In the genomic region with DNA sequence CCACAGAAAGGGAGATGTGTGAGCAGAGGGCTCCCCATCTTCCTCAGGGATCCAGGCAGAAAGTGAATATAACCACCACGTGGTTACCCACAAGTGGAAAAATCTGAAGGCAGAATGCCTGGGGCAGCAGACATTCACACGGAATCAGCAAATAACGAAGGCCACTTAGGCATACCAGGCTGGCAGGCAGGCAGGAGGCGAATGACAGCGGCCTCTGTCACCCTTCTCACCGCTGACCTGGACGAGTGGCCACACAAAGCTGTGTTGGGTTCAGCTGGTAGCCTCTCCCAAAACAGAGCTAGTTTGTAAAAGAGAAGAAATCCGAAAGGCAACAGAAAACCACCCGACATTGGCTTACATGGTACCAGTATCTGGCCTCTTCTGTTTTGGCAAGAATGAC, we compare ENCODE assay signal across 8 mouse cellular contexts. TPM values are rescaled to one million over a fixed set of nuclear protein-coding genes. Genes with fewer than 3 reads are reported as not detected.
DNase-seq lines count a peak whose midpoint lies in the region; ATAC-seq and TF ChIP-seq lines count a peak whose summit lies in the region.

No protein-coding gene starts in this region.

- no peak for TF ChIP-seq EP300 in MEL (IDR thresholded peaks at IDR 0.05; ENCODE audit: low read depth in 1 of 2, low read length in 2 of 2)

- peaks cover 3 to 20% of the 10 kb centered on the region in 2 experiments for H3K4me1 ChIP-seq in MEL (ENCODE audit: control insufficient read depth in 1 of 2, insufficient read depth in 2 of 2, low read length in 2 of 2)
- H3K4me1 ChIP-seq in lung, embryonic 16.5 days (replicated peaks; ENCODE audit: control insufficient read depth, insufficient read depth, low read length), result peaks cover 30% of the 10 kb centered on the region

- H3K4me2 ChIP-seq in lung, embryonic 16.5 days (ENCODE audit: low read depth, low read length), result peak overlapping the region; percentile 73

- no peak for TF ChIP-seq RAD21 in MEL (IDR thresholded peaks at IDR 0.05; ENCODE audit: low read depth, low read length)

- peak overlapping the region; percentile 99 for H3K27ac ChIP-seq in MEL (ENCODE audit: control insufficient read depth, low read depth, low read length)
- H3K27ac ChIP-seq in lung, embryonic 16.5 days (ENCODE audit: low read length), result peak overlapping the region; percentile 97

- intact Hi-C loops in heart, postnatal 10 days (cut with DNase I), result loop anchor here (2.0 kb wide), 2 partner anchors 15 to 31 kb away; no protein-coding TSS in a partner anchor
- intact Hi-C loops in left cerebral cortex, postnatal 14 days (cut with DNase I), result loop anchor here (5.0 kb wide), 1 partner anchor 36 kb away; no protein-coding TSS in a partner anchor

- no peak for ATAC-seq in CD4-positive, CD25-positive, alpha-beta regulatory T cell, adult 4 months
- ATAC-seq in lung, embryonic 16.5 days (ENCODE audit: low read depth), result no peak

- TF ChIP-seq POLR2A in MEL (IDR thresholded peaks at IDR 0.05; ENCODE audit: control insufficient read depth in 1 of 2, insufficient read depth in 1 of 2, low read depth in 1 of 2, low read length in 2 of 2, poor library complexity in 1 of 2), result no peak

- WGBS in lung, embryonic 16.5 days, result 11% methylated on average over 9 of the region's 9 CpGs

- H3K27me3 ChIP-seq in MEL (ENCODE audit: control insufficient read depth in 1 of 2, insufficient read depth in 2 of 2, low read length in 2 of 2), result no peaks in the 10 kb centered on the region
- H3K27me3 ChIP-seq in lung, embryonic 16.5 days (ENCODE audit: control insufficient read depth, insufficient read depth, low read depth, low read length), result no peaks in the 10 kb centered on the region

- no peak for TF ChIP-seq CTCF in MEL (IDR thresholded peaks at IDR 0.05 in 2 of 3, conservative IDR thresholded peaks at IDR 0.05 in 1 of 3; ENCODE audit: control insufficient read depth in 1 of 3, insufficient read depth in 1 of 3, low read depth in 2 of 3, low read length in 3 of 3, poor library complexity in 1 of 3, severe bottlenecking in 1 of 3)

- peak overlapping the region; percentile 97 for H3K9ac ChIP-seq in MEL (ENCODE audit: control insufficient read depth, low read depth, low read length, poor library complexity, severe bottlenecking)
- peak overlapping the region; percentile 91 for H3K9ac ChIP-seq in lung, embryonic 16.5 days (ENCODE audit: low read length)

- H3K9me3 ChIP-seq in MEL (replicated peaks; ENCODE audit: insufficient read depth, low read length), result no peaks in the 10 kb centered on the region
- H3K9me3 ChIP-seq in lung, embryonic 16.5 days (ENCODE audit: control insufficient read depth, low read length), result no peaks in the 10 kb centered on the region

- peak; percentile 21 for DNase-seq in CD4-positive, CD25-positive, alpha-beta regulatory T cell, adult 2 months (ENCODE audit: low read depth, low spot score)
- DNase-seq in MEL (ENCODE audit: low read depth, low spot score), result peak; percentile 50
- DNase-seq in heart, postnatal 10 days, result peak; percentile 38 to 42
- no peak for DNase-seq in left cerebral cortex, postnatal 14 days (ENCODE audit: low spot score in 2 of 2)
- DNase-seq in layer of hippocampus, postnatal 10 days (ENCODE audit: low spot score in 2 of 2), result no peak
- no peak for DNase-seq in cerebellum, postnatal 4 days (ENCODE audit: low spot score in 2 of 2)

- H3K36me3 ChIP-seq in MEL (ENCODE audit: control insufficient read depth in 1 of 2, insufficient read depth in 2 of 2, low read length in 2 of 2), result peaks cover 0 to 14% of the 10 kb centered on the region in 2 experiments; a peak in 3 of 4 replicates
- H3K36me3 ChIP-seq in lung, embryonic 16.5 days (ENCODE audit: control insufficient read depth, insufficient read depth, low read length), result no peaks in the 10 kb centered on the region

- H3K4me3 ChIP-seq in MEL (ENCODE audit: control insufficient read depth in 1 of 2, insufficient read depth in 1 of 2, low read depth in 2 of 2, low read length in 2 of 2), result peak overlapping the region; percentile 58 to 98
- peak overlapping the region; percentile 89 for H3K4me3 ChIP-seq in lung, embryonic 16.5 days (ENCODE audit: low read length)

- H3K79me2 ChIP-seq in MEL (ENCODE audit: control insufficient read depth, insufficient read depth, low read length, poor library complexity), result peaks cover 34% of the 10 kb centered on the region

TF ChIP-seq in MEL, 35 proteins besides CTCF, POLR2A, EP300 and RAD21:
- TF ChIP-seq NELFE (IDR thresholded peaks at IDR 0.05; ENCODE audit: low read depth, low read length) (no peak), E2F4 (IDR thresholded peaks at IDR 0.05; ENCODE audit: borderline replicate concordance, low read depth, low read length) (no peak), USF1 (IDR thresholded peaks at IDR 0.05; ENCODE audit: low read depth, low read length) (0 out of 2 replicates have a peak, but pooled peaks have one; percentile 8), MXI1 (IDR thresholded peaks at IDR 0.05; ENCODE audit: low read depth, low read length) (peak; percentile 43), SIN3A (IDR thresholded peaks at IDR 0.05; ENCODE audit: low read length) (no peak), CHD1 (IDR thresholded peaks at IDR 0.05; ENCODE audit: low read depth, low read length) (no peak), MAX (IDR thresholded peaks at IDR 0.05; ENCODE audit: low read length) (peak; percentile 61; the same call in 1 of the 2 replicates)
TF ChIP-seq in MEL: peak in this region for 3.

RNA-seq across cellular contexts. Expression of a gene that starts 1.1 kb away (rescaled TPM):
- under 1 TPM; 0.10 to 0.75 TPM for polyA plus RNA-seq in CD4-positive, CD25-positive, alpha-beta regulatory T cell, adult 4 months (2017; shearing (Covaris generic))
- total RNA-seq in MEL (2012; rRNA removed), result 0.12 TPM in 1 of 2 replicates, not detected in the other
- polyA plus RNA-seq in MEL (2012; ENCODE audit: insufficient read depth in 1 of 2, insufficient read length in 2 of 2, low read depth in 1 of 2, low replicate concordance in 2 of 2, missing spikeins in 1 of 2), result under 1 TPM in 1 of 2 experiments, not detected in 1; 0.10 TPM
- under 1 TPM in 1 of 2 experiments, not detected in 1; 0.24 TPM for total RNA-seq in heart, postnatal 10 days (2021)
- polyA plus RNA-seq in lung, embryonic 16.5 days (2015; fragmentation: Nextera tagmentation; extraction: Ambion mirVana), result 1.7 and 2.6 TPM in 2 replicates
- total RNA-seq in left cerebral cortex, postnatal 14 days (2021), result 1 to 10 TPM in 1 of 2 experiments, under 1 TPM in 1; 0.34 to 1.2 TPM
- 1 to 10 TPM; 2.1 to 4.0 TPM for total RNA-seq in layer of hippocampus, postnatal 10 days (2021)

RNA-seq across cellular contexts. Expression of a gene that starts 1.1 kb away (rescaled TPM):
- 10 to 100 TPM; 10.5 to 12.7 TPM for polyA plus RNA-seq in CD4-positive, CD25-positive, alpha-beta regulatory T cell, adult 4 months (2017; shearing (Covaris generic))
- 25.4 and 26.9 TPM in 2 replicates for total RNA-seq in MEL (2012; rRNA removed)
- 10 to 100 TPM in 1 of 2 experiments, not detected in 1; 26.3 TPM for polyA plus RNA-seq in MEL (2012; ENCODE audit: insufficient read depth in 1 of 2, insufficient read length in 2 of 2, low read depth in 1 of 2, low replicate concordance in 2 of 2, missing spikeins in 1 of 2)
- 10 to 100 TPM; 11.1 to 13.3 TPM for total RNA-seq in heart, postnatal 10 days (2021)
- polyA plus RNA-seq in lung, embryonic 16.5 days (2015; fragmentation: Nextera tagmentation; extraction: Ambion mirVana), result 16.2 and 16.9 TPM in 2 replicates
- total RNA-seq in left cerebral cortex, postnatal 14 days (2021), result 1 to 10 TPM in 1 of 2 experiments, under 1 TPM in 1; 0.94 to 1.1 TPM
- 1 to 10 TPM; 2.5 to 2.6 TPM for total RNA-seq in layer of hippocampus, postnatal 10 days (2021)

RNA-seq across cellular contexts. Expression of a gene that starts 19.5 kb away (rescaled TPM):
- not detected for polyA plus RNA-seq in CD4-positive, CD25-positive, alpha-beta regulatory T cell, adult 4 months (2017; shearing (Covaris generic))
- total RNA-seq in MEL (2012; rRNA removed), result not detected in 2 replicates
- not detected for polyA plus RNA-seq in MEL (2012; ENCODE audit: insufficient read depth in 1 of 2, insufficient read length in 2 of 2, low read depth in 1 of 2, low replicate concordance in 2 of 2, missing spikeins in 1 of 2)
- total RNA-seq in heart, postnatal 10 days (2021), result 1 to 10 TPM; 2.7 to 2.8 TPM
- 0.53 and 0.73 TPM in 2 replicates for polyA plus RNA-seq in lung, embryonic 16.5 days (2015; fragmentation: Nextera tagmentation; extraction: Ambion mirVana)
- total RNA-seq in left cerebral cortex, postnatal 14 days (2021), result under 1 TPM; 0.24 to 0.55 TPM
- total RNA-seq in layer of hippocampus, postnatal 10 days (2021), result under 1 TPM; 0.60 to 0.98 TPM

RNA-seq across cellular contexts. Expression of a gene that starts 52.7 kb away (rescaled TPM):
- polyA plus RNA-seq in CD4-positive, CD25-positive, alpha-beta regulatory T cell, adult 4 months (2017; shearing (Covaris generic)), result under 1 TPM in 1 of 2 experiments, not detected in 1; 0.95 TPM
- total RNA-seq in MEL (2012; rRNA removed), result not detected in 2 replicates
- under 1 TPM in 1 of 2 experiments, not detected in 1; 0.14 TPM for polyA plus RNA-seq in MEL (2012; ENCODE audit: insufficient read depth in 1 of 2, insufficient read length in 2 of 2, low read depth in 1 of 2, low replicate concordance in 2 of 2, missing spikeins in 1 of 2)
- total RNA-seq in heart, postnatal 10 days (2021), result 1 to 10 TPM; 1.8 to 2.6 TPM
- 1.2 and 1.3 TPM in 2 replicates for polyA plus RNA-seq in lung, embryonic 16.5 days (2015; fragmentation: Nextera tagmentation; extraction: Ambion mirVana)
- 1 to 10 TPM; 1.4 to 1.7 TPM for total RNA-seq in left cerebral cortex, postnatal 14 days (2021)
- 1 to 10 TPM; 1.3 to 1.4 TPM for total RNA-seq in layer of hippocampus, postnatal 10 days (2021)

Comparison
In these comparisons a context has a peak if more than half of its experiments do, and no peak if none do; other contexts are left out.
1. DNase-seq: peak in CD4-positive, CD25-positive, alpha-beta regulatory T cell, adult 2 months (single experiment), MEL (single experiment) and heart, postnatal 10 days (2 of 2); none in left cerebral cortex, postnatal 14 days (0 of 2), layer of hippocampus, postnatal 10 days (0 of 2) and cerebellum, postnatal 4 days (0 of 2).